Mouse (Mus musculus) MN1 (cell line): ENCODE data around the gene Phlda2.

Source experiments
- DNase-seq: peaks from one replicate; pipeline ENCODE4 v3.0.0-alpha.2; 2016; ENCODE audit warnings: low spot score

The Phlda2 gene

GRCm38 (mm10) chr7:143501643-143502417 lies 1.1 kb downstream of the Phlda2 start:
- DNase-seq: peak; percentile 32

DNA sequence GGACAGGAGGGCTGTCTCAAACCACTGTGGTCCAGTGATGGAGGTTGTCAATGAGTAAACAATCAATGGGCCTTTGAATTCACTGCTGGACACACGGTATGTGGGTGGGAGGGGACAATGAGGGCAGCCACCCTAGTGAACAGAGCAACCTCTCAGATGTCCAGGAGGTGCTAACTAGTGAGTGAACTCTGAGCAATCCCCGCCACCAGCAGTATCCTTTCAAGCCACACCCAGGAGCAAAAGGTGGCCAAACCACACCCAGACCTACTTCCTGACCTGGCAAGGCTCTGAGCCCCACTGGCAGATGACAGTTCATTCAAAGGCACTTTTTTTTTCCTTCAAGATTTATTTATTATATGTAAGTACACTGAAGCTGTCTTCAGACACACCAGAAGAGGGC lies 2.0 kb downstream of the Phlda2 start:
- no peak for DNase-seq

- DNase-seq: no peak
Observed at GRCm38 (mm10) chr7:143498584-143498983, 4.4 kb downstream of the Phlda2 start.

DNA sequence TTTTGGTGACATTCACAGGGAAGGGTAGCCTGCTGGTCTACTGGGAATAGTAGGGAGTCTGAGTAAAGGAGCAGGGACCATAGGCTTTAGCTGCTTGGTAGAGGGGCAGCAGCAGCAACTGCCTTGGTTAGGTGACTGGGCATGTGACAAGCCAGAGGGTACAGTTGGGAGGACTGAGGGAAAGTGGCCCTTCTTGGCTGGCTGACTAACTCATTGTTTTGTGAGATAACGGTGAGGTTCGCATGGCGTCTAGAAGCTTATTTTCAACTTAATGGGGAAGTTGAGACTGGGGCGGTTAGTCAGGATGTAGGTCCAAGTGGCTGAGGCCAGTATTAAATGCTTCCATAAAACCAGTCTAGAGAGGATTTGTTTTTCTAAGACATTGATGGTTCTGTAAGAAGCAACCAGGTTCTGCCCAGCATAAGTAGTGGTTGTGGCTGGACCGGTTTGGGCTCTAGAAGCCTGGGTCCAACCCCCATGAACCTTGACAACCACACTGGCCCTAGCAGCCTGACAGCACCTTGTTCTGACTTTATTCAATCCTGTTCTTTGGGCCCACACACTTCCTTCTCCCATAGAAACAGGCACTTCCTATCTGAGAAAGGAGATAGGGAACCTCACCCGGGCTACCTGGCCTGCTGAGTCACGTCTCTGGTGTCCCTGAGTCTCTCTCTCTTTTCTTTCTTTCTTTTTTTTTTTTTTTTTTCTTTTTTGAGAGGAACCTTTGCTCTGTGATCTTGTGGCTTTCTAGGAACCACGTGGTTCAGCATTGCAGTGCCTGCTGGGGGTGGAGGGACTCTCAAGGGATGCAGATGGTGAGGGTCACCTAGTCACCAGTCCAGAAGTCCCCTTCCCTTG lies 7.6 kb downstream of the Phlda2 start:
- DNase-seq: no peak

DNA sequence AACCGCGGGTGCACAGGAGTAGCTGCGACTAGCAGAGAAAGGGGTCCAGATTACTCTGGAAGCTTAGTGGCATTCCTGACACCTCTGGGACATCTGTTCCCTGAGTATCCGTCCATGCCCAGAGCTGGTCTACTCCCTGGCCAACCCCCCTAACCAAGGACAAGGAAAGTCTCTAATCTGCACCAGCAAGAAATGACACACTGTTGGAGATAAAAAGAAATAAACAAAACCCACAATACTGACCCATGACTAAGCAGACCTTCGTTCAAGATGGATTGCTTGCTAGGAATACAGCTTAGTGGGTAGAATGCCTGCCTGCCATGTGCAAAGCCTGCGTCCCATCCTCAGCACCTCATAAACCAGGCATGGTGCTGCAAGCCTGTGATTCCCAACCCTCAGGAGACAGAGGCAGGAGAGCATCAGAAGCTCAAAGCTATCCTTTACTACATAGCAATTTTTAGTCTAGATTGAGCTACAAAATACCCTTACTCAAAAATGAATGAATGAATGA lies 9.3 kb downstream of the Phlda2 start:
- DNase-seq: no peak

DNA sequence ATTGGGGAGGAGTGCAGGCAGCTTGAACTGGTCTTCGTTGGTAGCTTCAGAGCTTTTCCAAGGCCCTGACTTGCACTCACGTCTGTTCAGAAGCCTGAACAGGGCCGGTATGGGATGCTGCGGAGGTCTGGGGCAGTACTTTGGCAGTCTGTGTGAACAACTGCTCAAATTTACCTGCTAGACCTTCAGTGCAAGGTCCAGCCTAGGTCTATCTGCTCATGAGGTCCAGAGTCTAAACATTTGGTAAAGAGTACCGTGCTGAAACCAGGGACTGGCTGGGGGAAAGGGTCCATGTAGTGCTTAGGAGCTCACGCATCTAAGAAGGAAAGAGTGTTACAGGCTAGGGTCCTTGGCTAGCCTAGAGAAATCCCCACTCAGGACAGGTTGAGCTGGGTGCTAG lies 13.2 kb downstream of the Phlda2 start:
- no peak for DNase-seq

GRCm38 (mm10) chr7:143482541-143482940 lies 20.4 kb downstream of the Phlda2 start:
- no peak for DNase-seq

DNA sequence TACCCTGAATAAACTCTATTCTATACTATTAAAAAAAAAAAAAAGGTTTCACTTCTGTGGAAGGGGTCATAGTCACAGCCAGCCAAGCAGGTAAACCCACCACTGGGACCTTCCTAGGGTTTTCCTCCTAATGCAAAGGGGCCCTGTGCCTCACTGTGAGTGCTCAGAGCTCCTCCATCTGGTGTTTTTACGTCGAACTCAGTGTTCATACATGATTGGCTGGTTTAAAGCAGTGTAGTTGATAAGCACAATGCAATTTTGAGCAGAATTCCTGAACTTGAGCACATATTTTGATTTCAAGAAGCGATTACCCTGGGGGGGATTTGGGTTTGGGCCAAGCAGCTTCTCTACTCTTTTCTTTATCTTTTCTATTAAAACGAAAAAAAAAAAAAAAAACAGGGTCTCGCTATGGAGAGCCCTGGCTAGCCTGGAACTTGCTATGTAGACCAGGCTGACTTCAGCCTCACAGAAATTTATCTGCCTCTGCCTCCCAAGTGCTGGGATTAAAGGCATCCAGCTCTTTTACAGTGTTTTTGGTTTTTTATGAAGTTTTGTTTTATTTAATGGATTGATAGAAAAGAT lies 21.1 kb downstream of the Phlda2 start:
- no peak for DNase-seq

DNA sequence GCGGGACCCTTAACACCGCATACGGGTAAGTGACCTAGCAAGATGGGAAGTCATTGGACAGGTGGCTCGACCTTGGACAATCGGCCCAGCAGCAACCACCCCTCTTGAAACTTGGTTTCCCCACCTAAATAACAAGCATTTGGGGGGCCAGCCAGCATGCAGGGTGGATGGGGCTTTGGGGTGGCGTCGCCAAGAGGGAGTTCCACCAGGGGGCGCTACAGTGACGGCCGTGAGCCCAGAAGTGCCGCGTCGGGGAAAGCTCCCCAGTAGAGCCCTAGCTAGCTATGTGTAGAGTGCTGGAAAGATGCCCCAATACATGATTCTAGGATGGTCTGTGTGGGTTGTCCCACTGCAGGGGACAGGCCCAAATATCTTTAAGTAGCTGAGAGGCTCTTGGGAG lies 22.5 kb downstream of the Phlda2 start:
- DNase-seq: no peak

GRCm38 (mm10) chr7:143477800-143478199 lies 25.1 kb downstream of the Phlda2 start:
- no peak for DNase-seq

GRCm38 (mm10) chr7:143476702-143477335 lies 26.1 kb downstream of the Phlda2 start:
- DNase-seq: no peak

DNA sequence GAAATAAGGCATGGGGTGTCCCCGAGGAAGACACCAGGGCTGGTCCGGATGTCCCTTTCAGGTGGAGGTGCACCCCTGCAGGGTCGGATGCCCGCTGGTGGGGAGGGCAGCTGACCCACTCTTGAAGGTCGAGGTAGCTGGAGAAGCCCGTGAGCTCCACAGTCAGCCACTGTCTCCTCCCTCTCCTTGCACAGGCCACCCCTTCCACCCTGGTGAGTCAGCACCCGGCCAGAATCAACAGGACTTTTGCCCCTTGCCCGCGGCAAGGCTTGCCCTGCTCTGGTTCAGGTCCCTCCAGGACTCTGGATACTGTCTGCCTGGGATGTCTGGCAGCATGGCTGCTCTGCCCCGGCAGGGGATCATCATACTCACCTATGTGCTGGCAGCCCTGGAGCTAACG lies 27.1 kb downstream of the Phlda2 start:
- peak; percentile 27 for DNase-seq

DNA sequence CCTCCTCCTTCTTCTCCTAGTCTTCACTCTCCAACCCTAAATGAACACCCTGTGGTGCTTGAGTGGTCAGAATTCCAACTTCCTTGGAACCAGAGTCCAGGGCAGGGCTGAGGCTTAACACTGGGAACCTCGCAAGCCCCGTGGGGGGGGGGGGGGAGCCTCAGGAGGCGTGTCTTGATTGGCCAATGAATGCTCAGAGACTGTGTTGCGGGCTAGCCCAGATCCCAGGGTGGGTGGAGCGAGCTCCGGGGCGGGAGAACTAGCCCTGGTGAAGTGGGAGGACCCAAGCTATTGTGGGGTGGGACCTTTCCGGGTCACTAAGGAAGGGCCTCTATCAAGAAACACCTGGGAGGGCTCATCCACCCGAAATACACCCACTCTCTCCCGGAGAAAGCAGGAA lies 28.1 kb downstream of the Phlda2 start:
- DNase-seq: no peak

DNA sequence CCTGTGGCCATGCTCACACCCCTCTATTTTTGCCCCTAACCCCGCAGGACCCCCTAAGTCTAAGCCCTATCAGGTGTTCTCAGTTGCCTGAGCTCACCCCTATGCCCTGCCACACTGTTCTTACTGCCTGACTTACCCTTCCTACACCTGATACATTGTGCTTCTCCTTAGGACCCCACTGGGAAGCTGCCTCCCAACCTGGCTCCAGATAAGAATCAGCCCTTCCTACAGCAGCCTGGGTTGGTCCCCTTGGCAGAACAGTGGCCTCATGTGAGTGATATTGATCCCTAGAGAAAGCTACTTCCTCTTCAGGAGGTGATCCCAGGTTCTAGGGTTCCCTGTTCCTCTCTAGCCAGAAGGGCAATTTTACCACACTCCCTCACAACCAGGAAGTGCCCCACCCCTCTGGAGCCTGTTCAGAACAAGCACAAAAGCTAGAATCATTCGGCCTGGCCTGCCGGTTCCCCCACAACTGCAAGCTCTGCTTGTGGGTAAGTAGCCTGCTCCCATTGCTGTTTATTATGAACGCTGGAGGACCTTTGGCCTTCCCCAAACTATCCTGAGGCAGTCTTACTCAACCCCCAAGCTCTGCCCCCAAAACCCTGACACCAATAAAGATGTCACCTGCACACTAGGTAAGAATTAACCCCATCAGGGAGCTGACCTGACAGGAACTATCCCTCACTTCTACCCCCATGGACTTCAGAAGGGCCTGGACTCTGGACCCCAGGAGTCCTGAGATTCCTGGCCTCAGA lies 29.4 kb downstream of the Phlda2 start, which contains the start of gene Slc22a18:
Slc22a18 (plus strand) TSS at position 390 of the 755 bp plus-strand sequence.
- no peak for DNase-seq

GRCm38 (mm10) chr7:143469946-143470345 lies 33.0 kb downstream of the Phlda2 start:
- peak; percentile 76 for DNase-seq

- no peak for DNase-seq
Observed at GRCm38 (mm10) chr7:143467714-143468113, 35.2 kb downstream of the Phlda2 start.

DNA sequence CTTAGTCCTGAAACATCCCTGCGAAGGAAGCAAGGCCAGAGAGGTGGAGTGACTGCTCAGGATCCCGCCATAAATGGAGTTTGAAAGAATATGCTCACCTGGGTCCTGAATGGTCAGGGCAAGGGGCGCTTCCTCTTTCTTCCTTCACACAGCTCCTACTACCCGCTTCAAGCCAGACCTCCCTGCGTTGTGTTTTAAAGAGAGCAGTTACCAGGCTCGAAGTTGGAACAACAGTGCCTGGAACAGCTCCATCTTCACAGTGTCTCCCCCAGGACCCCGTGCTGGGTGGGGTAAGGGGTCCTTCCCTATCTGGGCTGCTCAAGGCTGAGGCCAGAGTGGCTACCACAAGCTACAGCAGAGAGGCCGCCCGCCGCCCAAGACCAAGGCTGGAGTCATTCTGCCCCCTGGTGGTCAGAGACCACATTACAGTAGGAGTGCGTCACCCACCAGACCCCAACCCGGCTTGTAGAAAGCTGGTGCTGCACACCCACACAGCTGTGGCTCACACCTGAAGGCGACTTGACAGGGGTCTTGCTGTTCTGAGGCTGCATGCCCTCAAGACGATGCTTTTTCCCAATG lies 36.8 kb downstream of the Phlda2 start:
- peak; percentile 66 for DNase-seq

- DNase-seq: no peak
Observed at GRCm38 (mm10) chr7:143464811-143465560, 38.0 kb downstream of the Phlda2 start.

GRCm38 (mm10) chr7:143463865-143464415 lies 39.0 kb downstream of the Phlda2 start:
- DNase-seq: peak; percentile 68

DNA sequence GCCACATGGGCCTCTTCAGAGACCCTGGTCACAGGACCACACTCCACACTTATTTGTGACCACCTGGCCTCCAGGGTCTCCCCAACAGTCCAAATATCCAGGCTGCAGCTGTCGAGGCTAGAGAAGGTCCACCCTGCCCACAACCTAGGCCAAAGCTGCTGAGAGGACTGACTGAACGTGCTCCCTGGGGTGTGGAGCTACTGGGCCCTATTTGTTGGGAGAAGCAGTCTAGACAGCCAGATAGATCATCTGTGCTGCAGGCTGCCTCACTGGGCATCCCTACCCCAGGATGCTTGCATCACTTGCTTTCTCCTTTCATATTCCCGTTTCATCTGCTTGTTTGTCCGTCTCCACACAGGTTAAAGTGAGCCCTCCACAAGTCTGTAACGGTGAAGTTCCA lies 40.4 kb downstream of the Phlda2 start:
- DNase-seq: no peak
